Comparison of ENCODE assay signal across 12 mouse cellular contexts in genomic region chr7:30008020-30008690, GRCm38 (mm10). TPM values are rescaled to one million over a fixed set of nuclear protein-coding genes. Genes with fewer than 3 reads are reported as not detected.
DNase-seq lines count a peak whose midpoint lies in the region; ATAC-seq and TF ChIP-seq lines count a peak whose summit lies in the region.
"Had no signal": no experiment of that assay in that cellular context is flagged by ENCODE, and none has a peak within 500 bp of the region (broad histone marks: within the 10 kb centered on the region; RNA-seq: fewer than 3 reads in every experiment).

No protein-coding gene starts in this region.

- no peak for DNase-seq in kidney, adult 8-10 months
- no peak for DNase-seq in T-cell, adult 2 months (ENCODE audit: low spot score)
- no peak for DNase-seq in adrenal gland, postnatal 14 days
- no peak for DNase-seq in cerebellum, postnatal 14 days
- DNase-seq: cerebellum, adult 11 months; liver had no signal

- H3K4me1 ChIP-seq in kidney, embryonic 14.5 days (ENCODE audit: control insufficient read depth, insufficient read depth, low read length), result peaks cover 15% of the 10 kb centered on the region; the same call in 1 of the 2 replicates
- peaks cover 16% of the 10 kb centered on the region for H3K4me1 ChIP-seq in limb, embryonic 12.5 days (replicated peaks)

- H3K9me3 ChIP-seq in kidney, embryonic 14.5 days (ENCODE audit: control insufficient read depth, low read length), result no peaks in the 10 kb centered on the region
- H3K9me3 ChIP-seq in limb, embryonic 12.5 days, result no peaks in the 10 kb centered on the region

- H3K4me2 ChIP-seq in kidney, embryonic 14.5 days (replicated peaks; ENCODE audit: low read depth, low read length), result no peak overlapping the region
- no peak overlapping the region; the same call in 1 of the 2 replicates for H3K4me2 ChIP-seq in limb, embryonic 12.5 days
- H3K4me2 ChIP-seq: heart, embryonic 11.5 days had no signal

- H3K79me2 ChIP-seq in C2C12 (ENCODE audit: control insufficient read depth, insufficient read depth), result peaks cover 62% of the 10 kb centered on the region

- no peak overlapping the region for H3K9ac ChIP-seq in kidney, embryonic 14.5 days (ENCODE audit: low read depth, low read length)
- H3K9ac ChIP-seq in limb, embryonic 12.5 days (replicated peaks), result no peak overlapping the region; the same call in 1 of the 2 replicates

- no peak for TF ChIP-seq CTCF in C2C12 (IDR thresholded peaks at IDR 0.05; ENCODE audit: control insufficient read depth, insufficient read depth, insufficient read length)

- H3K4me3 ChIP-seq in kidney, embryonic 14.5 days (ENCODE audit: low read length), result no peak overlapping the region
- no peak overlapping the region for H3K4me3 ChIP-seq in C2C12 (ENCODE audit: insufficient read depth, poor library complexity, severe bottlenecking)
- no peak overlapping the region for H3K4me3 ChIP-seq in limb, embryonic 12.5 days (replicated peaks)

- ATAC-seq in kidney, embryonic 14.5 days (ENCODE audit: low FRiP score, low TSS enrichment), result no peak
- peak; percentile 34; the same call in 1 of the 2 replicates for ATAC-seq in common myeloid progenitor, adult 5-6 weeks (replicated peaks; ENCODE audit: low read depth, poor library complexity, severe bottlenecking)
- no peak; the same call in 1 of the 2 replicates for ATAC-seq in limb, embryonic 12.5 days (ENCODE audit: insufficient number of reproducible peaks, insufficient read depth, low FRiP score, low TSS enrichment, low read depth)
- ATAC-seq: hindbrain, postnatal 0 days had no signal

- H3K27ac ChIP-seq in kidney, embryonic 14.5 days (ENCODE audit: low read depth, low read length), result peak overlapping the region; percentile 55; the same call in 1 of the 2 replicates
- peak overlapping the region; percentile 86 for H3K27ac ChIP-seq in limb, embryonic 12.5 days

- H3K27me3 ChIP-seq in kidney, embryonic 14.5 days (ENCODE audit: control insufficient read depth, insufficient read depth, low read length), result no peaks in the 10 kb centered on the region
- H3K27me3 ChIP-seq in C2C12 (ENCODE audit: control insufficient read depth, insufficient read depth, insufficient read length), result no peaks in the 10 kb centered on the region
- H3K27me3 ChIP-seq in limb, embryonic 12.5 days, result no peaks in the 10 kb centered on the region

- H3K79me3 ChIP-seq in C2C12 (ENCODE audit: low read depth), result peaks cover 28% of the 10 kb centered on the region

- peaks cover 53% of the 10 kb centered on the region for H3K36me3 ChIP-seq in kidney, embryonic 14.5 days (ENCODE audit: control insufficient read depth, insufficient read depth, low read length)
- peaks cover 39% of the 10 kb centered on the region for H3K36me3 ChIP-seq in C2C12 (ENCODE audit: control insufficient read depth, insufficient read depth)
- peaks cover 79% of the 10 kb centered on the region for H3K36me3 ChIP-seq in limb, embryonic 12.5 days

- H3ac ChIP-seq in C2C12 (ENCODE audit: control insufficient read depth, insufficient read length, low read depth), result no peak overlapping the region

- WGBS in kidney, embryonic 14.5 days, result 74% methylated on average over 6 of the region's 6 CpGs
- 61% methylated on average over 6 of the region's 6 CpGs for WGBS in limb, embryonic 12.5 days

TF ChIP-seq in C2C12, 6 proteins besides CTCF, POLR2A, EP300 and RAD21:
- TF ChIP-seq USF1 (IDR thresholded peaks at IDR 0.05; ENCODE audit: low read depth), result peak; percentile 65
- peak; percentile 96 for TF ChIP-seq MYOD1 (IDR thresholded peaks at IDR 0.05; ENCODE audit: control insufficient read depth, insufficient read length, low read depth)
- no peak for TF ChIP-seq MAX (IDR thresholded peaks at IDR 0.05)
- TF ChIP-seq FOSL1 (IDR thresholded peaks at IDR 0.05; ENCODE audit: insufficient read depth, low read length, poor library complexity, severe bottlenecking), result no peak
- TF ChIP-seq MYOG (IDR thresholded peaks at IDR 0.05; ENCODE audit: control insufficient read depth, extremely low read depth, insufficient read length), result no peak

RNA-seq across cellular contexts. Expression of gene Zfp568, which starts 24.4 kb away (rescaled TPM):
- polyA plus RNA-seq in kidney, embryonic 14.5 days (2014; fragmentation: Nextera tagmentation; extraction: Ambion mirVana), result 13.4 and 26.6 TPM in 2 replicates
- polyA plus RNA-seq in C2C12 (2012; fragmentation: generic; extraction: Trizol), result 11.0 TPM
- total RNA-seq in common myeloid progenitor, adult 5-6 weeks (2017), result 18.3 and 27.2 TPM in 2 replicates
- polyA plus RNA-seq in limb, embryonic 12.5 days (2016; fragmentation: Nextera tagmentation; extraction: Ambion mirVana), result 31.5 and 33.0 TPM in 2 replicates
- total RNA-seq in adrenal gland, postnatal 14 days (2021), result 15.2 and 16.4 TPM in 2 replicates

RNA-seq across cellular contexts. Expression of gene Zfp14, which starts 43.0 kb away (rescaled TPM):
- 2.6 and 4.1 TPM in 2 replicates for polyA plus RNA-seq in kidney, embryonic 14.5 days (2014; fragmentation: Nextera tagmentation; extraction: Ambion mirVana)
- 0.40 TPM for polyA plus RNA-seq in C2C12 (2012; fragmentation: generic; extraction: Trizol)
- 0.82 and 2.9 TPM in 2 replicates for total RNA-seq in common myeloid progenitor, adult 5-6 weeks (2017)
- 4.7 and 4.8 TPM in 2 replicates for polyA plus RNA-seq in limb, embryonic 12.5 days (2016; fragmentation: Nextera tagmentation; extraction: Ambion mirVana)
- total RNA-seq in adrenal gland, postnatal 14 days (2021), result 2.0 and 3.7 TPM in 2 replicates

RNA-seq across cellular contexts. Expression of gene Zfp74, which starts 54.3 kb away (rescaled TPM):
- polyA plus RNA-seq in kidney, embryonic 14.5 days (2014; fragmentation: Nextera tagmentation; extraction: Ambion mirVana), result 7.2 and 11.0 TPM in 2 replicates
- 1.9 TPM for polyA plus RNA-seq in C2C12 (2012; fragmentation: generic; extraction: Trizol)
- 9.2 and 10.4 TPM in 2 replicates for total RNA-seq in common myeloid progenitor, adult 5-6 weeks (2017)
- 15.5 and 18.0 TPM in 2 replicates for polyA plus RNA-seq in limb, embryonic 12.5 days (2016; fragmentation: Nextera tagmentation; extraction: Ambion mirVana)
- 10.1 and 12.4 TPM in 2 replicates for total RNA-seq in adrenal gland, postnatal 14 days (2021)
